Mouse (Mus musculus) cerebellum, adult 2 months (tissue): ENCODE data around the gene Psma5.

Source experiments
- CTCF ChIP-seq: fragments of 200-500 bp; IDR thresholded peaks from 2 replicates; pipeline ENCODE4 v1.5.1; 2011; ENCODE audit warnings: low read depth, mild to moderate bottlenecking, control low read depth, low read length, moderate library complexity, borderline replicate concordance; ENCODE audit not compliant: insufficient read depth
- POLR2A ChIP-seq: fragments of 200-500 bp; IDR thresholded peaks from 2 replicates; pipeline ENCODE4 v1.6.1; 2011; ENCODE audit warnings: low read length, control low read depth, borderline replicate concordance; ENCODE audit not compliant: insufficient read depth

- TF ChIP-seq POLR2A (no peak), CTCF (no peak)
These were observed 49.7 kb downstream of the Psma5 start for GRCm38 (mm10) chr3:108306387-108306786.
